Mouse (Mus musculus) ES-E14 (cell line): Measurements from ENCODE around the gene Tnrc18. TPM values are rescaled to one million over a fixed set of nuclear protein-coding genes. Genes with fewer than 3 reads are reported as not detected.

ENCODE experiments used
- DNase-seq: peaks from one replicate; pipeline ENCODE4 v3.0.0-alpha.2; 2013; ENCODE audit warnings: low read depth, low spot score
- H3K27ac ChIP-seq: 2 replicates; pipeline ENCODE4 v1.5.1; 2012; ENCODE audit warnings: low read depth, mild to moderate bottlenecking, low read length, moderate library complexity, mixed read lengths; ENCODE audit not compliant: poor library complexity, insufficient read depth, severe bottlenecking
- H3K36me3 ChIP-seq: 2 replicates; pipeline ENCODE4 v1.6.1; 2012; ENCODE audit warnings: mild to moderate bottlenecking, low read length, moderate library complexity, mixed read lengths; ENCODE audit not compliant: control insufficient read depth, poor library complexity, insufficient read depth, severe bottlenecking
- H3K4me1 ChIP-seq, 2 experiments: fragments of 150-350 bp in 1 of 2; sonication (generic) in 1 of 2; 2 replicates each; pipeline ENCODE4 v1.6.1; 2012; ENCODE audit warnings: low read length in 2 of 2, mild to moderate bottlenecking in 1 of 2, mixed read lengths in 1 of 2; ENCODE audit not compliant: control insufficient read depth in 2 of 2, insufficient read depth in 2 of 2, poor library complexity in 1 of 2
- H3K4me3 ChIP-seq, 2 experiments: fragments of 150-350 bp in 1 of 2; sonication (generic) in 1 of 2; 2 replicates each; pipeline ENCODE4 v1.5.1; 2012; ENCODE audit warnings: low read length in 2 of 2, low read depth in 1 of 2, mild to moderate bottlenecking in 1 of 2, mixed read lengths in 1 of 2; ENCODE audit not compliant: insufficient read depth in 1 of 2, poor library complexity in 1 of 2, severe bottlenecking in 1 of 2
- H3K9ac ChIP-seq: 2 replicates; pipeline ENCODE4 v1.6.1; 2012; ENCODE audit warnings: low read depth, mild to moderate bottlenecking, low read length, mixed read lengths; ENCODE audit not compliant: poor library complexity, insufficient read depth, severe bottlenecking
- H3K9me3 ChIP-seq: fragments of 150-350 bp; sonication (generic); 2 replicates; pipeline ENCODE4 v1.6.1; 2012; ENCODE audit warnings: low read depth, mild to moderate bottlenecking, low read length; ENCODE audit not compliant: control insufficient read depth, insufficient read depth
- CHD2 ChIP-seq: IDR thresholded peaks from 2 replicates; pipeline ENCODE4 v1.6.1; 2014; ENCODE audit warnings: mild to moderate bottlenecking, low read depth, low read length, inconsistent platforms
- HCFC1 ChIP-seq: IDR thresholded peaks from 2 replicates; pipeline ENCODE4 v1.6.1; 2012; ENCODE audit warnings: low read length, inconsistent platforms, borderline replicate concordance; ENCODE audit not compliant: insufficient read depth
- MAFK ChIP-seq: IDR thresholded peaks from 2 replicates; pipeline ENCODE4 v1.6.1; 2014; ENCODE audit warnings: mild to moderate bottlenecking, low read depth, low read length, inconsistent platforms; ENCODE audit not compliant: insufficient read depth
- ZC3H11A ChIP-seq: IDR thresholded peaks from 2 replicates; pipeline ENCODE4 v1.6.1; 2012; ENCODE audit warnings: low read depth, mild to moderate bottlenecking, inconsistent platforms, low read length, borderline replicate concordance
- ZNF384 ChIP-seq: IDR thresholded peaks from 2 replicates; pipeline ENCODE4 v1.6.1; 2012; ENCODE audit warnings: low read depth, low read length, inconsistent platforms
- in situ Hi-C, 2 experiments: fragments of 600-800 bp; cut with MboI; formaldehyde crosslinking; loops; one replicate each; pipeline ENCODE4 v1.15.1; 2025; ENCODE audit warnings: low sequenced_read_pairs in 2 of 2, inconsistent platforms in 1 of 2; ENCODE audit not compliant: unreplicated experiment in 2 of 2
- total RNA-seq: library from RNA; depleted of rRNA; stranded (reverse); fragments of 300-350 nt; gene quantifications from 2 replicates; pipeline ENCODE4 v1.2.3, GENCODE M21; 2012

Gene Tnrc18
- total RNA-seq, 1 experiment: 20.7 TPM

- no peak for DNase-seq
- Histone ChIP-seq H3K4me1 (peaks cover 2 to 5% of the 10 kb centered on the region in 2 experiments; a peak in 2 of 4 replicates), H3K9me3 (no peaks in the 10 kb centered on the region), H3K4me3 (no peak within 1 kb of the TSS), H3K27ac (no peak within 1 kb of the TSS), H3K36me3 (no peaks in the 10 kb centered on the region), H3K9ac (no peak within 1 kb of the TSS)
- in situ Hi-C loops: no loop called here
- no peak for TF ChIP-seq ZC3H11A
- TF ChIP-seq CHD2: no peak
- TF ChIP-seq HCFC1: no peak
- TF ChIP-seq ZNF384: no peak
- TF ChIP-seq MAFK: no peak
Measured at GRCm38 (mm10) chr5:142692248-142692647, 125.2 kb downstream of the Tnrc18 start, which contains the start of gene Slc29a4. Gene Slc29a4, plus strand, starts transcription at chr5:142692512.

DNA sequence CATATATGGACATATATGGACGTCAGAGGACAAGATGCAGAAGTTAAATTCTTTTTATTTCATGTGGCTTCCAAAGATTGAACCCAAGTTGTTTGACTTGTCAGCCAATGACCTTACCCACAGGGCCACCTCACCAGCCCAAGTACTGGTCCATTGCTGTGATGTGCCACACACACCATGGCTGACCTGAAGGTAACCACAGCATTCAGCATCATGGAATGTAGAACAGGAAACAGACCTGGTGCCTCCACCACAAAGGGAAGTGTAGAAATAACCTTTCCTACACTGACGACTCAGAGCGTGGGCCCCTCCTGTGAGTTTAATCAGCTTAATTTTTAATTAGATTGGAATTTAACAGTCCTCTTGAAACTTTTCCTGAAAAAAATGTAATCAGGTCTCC lies 127.1 kb downstream of the Tnrc18 start:
- Histone ChIP-seq H3K4me3 (no peak overlapping the region), H3K27ac (no peak overlapping the region), H3K9me3 (no peaks in the 10 kb centered on the region), H3K4me1 (peaks cover 0 to 3% of the 10 kb centered on the region in 2 experiments; a peak in 1 of 4 replicates), H3K9ac (no peak overlapping the region), H3K36me3 (no peaks in the 10 kb centered on the region)
- TF ChIP-seq ZNF384 (no peak), ZC3H11A (no peak), CHD2 (no peak)
- in situ Hi-C loops: no loop called here
- no peak for DNase-seq

GRCm38 (mm10) chr5:142688866-142689265 lies 128.6 kb downstream of the Tnrc18 start:
- no peak for DNase-seq
- peaks cover 0 to 6% of the 10 kb centered on the region in 2 experiments; a peak in 1 of 4 replicates for H3K4me1 ChIP-seq
- H3K9me3 ChIP-seq: no peaks in the 10 kb centered on the region
- TF ChIP-seq ZC3H11A: no peak
- TF ChIP-seq HCFC1: no peak
- TF ChIP-seq ZNF384: no peak
- no peak for TF ChIP-seq MAFK
- TF ChIP-seq CHD2: no peak
- no peak overlapping the region for H3K9ac ChIP-seq
- no peak overlapping the region for H3K4me3 ChIP-seq
- in situ Hi-C loops: no loop called here
- no peaks in the 10 kb centered on the region for H3K36me3 ChIP-seq
- H3K27ac ChIP-seq: no peak overlapping the region

GRCm38 (mm10) chr5:142682529-142682928 lies 134.9 kb downstream of the Tnrc18 start:
- no peak for TF ChIP-seq MAFK
- TF ChIP-seq ZNF384: no peak
- no peak for TF ChIP-seq CHD2
- no peak for TF ChIP-seq HCFC1
- no peak for TF ChIP-seq ZC3H11A
- Histone ChIP-seq H3K36me3 (no peaks in the 10 kb centered on the region), H3K27ac (no peak overlapping the region), H3K9me3 (no peaks in the 10 kb centered on the region), H3K4me3 (no peak overlapping the region), H3K4me1 (peaks cover 0 to 4% of the 10 kb centered on the region in 2 experiments; a peak in 1 of 4 replicates), H3K9ac (no peak overlapping the region)
- in situ Hi-C loops: no loop called here
- DNase-seq: no peak

DNA sequence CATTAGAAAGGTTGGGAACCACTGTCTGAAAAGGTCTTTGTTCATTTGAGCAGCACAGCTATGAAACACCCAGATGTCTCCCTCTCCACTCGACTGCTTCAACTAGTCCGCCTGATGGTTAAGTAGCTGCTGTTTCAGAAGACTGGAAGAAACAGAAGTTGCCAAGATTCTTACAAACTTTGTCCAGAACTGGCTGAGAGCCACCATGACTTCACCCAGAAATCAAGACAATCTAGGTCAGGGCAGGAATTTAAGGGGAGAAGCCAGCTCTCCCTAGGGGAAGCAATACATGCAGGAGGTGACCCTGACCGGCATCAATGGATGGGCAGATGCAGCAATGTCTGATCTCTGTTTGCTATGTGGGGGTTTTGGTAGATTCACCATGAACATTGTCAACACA lies 135.6 kb downstream of the Tnrc18 start:
- Histone ChIP-seq H3K9ac (no peak overlapping the region), H3K9me3 (no peaks in the 10 kb centered on the region), H3K36me3 (no peaks in the 10 kb centered on the region), H3K4me3 (no peak overlapping the region), H3K27ac (no peak overlapping the region), H3K4me1 (peaks cover 0 to 4% of the 10 kb centered on the region in 2 experiments; a peak in 1 of 4 replicates)
- no peak for DNase-seq
- in situ Hi-C loops: no loop called here
- TF ChIP-seq MAFK (no peak), ZNF384 (no peak), ZC3H11A (no peak)
